Mouse (Mus musculus) liver, embryonic 14.5 days (tissue): Measurements from ENCODE around the gene Lekr1.

Experiments used
- CTCF ChIP-seq: IDR thresholded peaks from 2 replicates; pipeline ENCODE4 v1.5.1; 2016; ENCODE audit warnings: antibody characterized with exemption, low read depth, control low read depth
- EP300 ChIP-seq: IDR thresholded peaks from 2 replicates; pipeline ENCODE4 v1.6.1; 2016; ENCODE audit warnings: antibody characterized with exemption, low read depth

DNA sequence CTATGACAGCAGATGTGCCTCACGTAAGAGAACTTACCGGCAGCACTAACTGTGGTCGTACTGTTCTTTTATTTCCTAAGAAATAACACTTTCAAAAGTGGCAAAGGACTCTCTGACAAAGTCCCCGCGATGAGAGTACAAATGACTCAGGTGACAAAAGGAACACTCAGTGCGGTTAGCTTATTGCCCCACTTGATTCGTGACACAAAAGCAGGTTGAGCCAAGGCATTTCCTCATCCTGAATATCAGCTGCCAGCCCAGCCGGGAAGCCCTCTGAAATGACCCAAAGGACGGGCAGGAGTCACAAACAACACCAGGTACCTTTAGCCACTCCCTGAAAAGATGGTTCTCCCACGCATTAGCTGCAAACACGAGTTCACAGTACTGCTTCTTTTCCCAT lies 192.1 kb downstream of the Lekr1 start:
- no peak for TF ChIP-seq EP300
- no peak for TF ChIP-seq CTCF
